Mouse (Mus musculus): ENCODE measurements around the gene Ednrb. TPM values are rescaled to one million over a fixed set of nuclear protein-coding genes. Genes with fewer than 3 reads are reported as not detected.
A peak's percentile ranks its signal among the peaks of the same experiment; 100 is the strongest.

Ednrb gene
- total and polyA plus RNA-seq, 2 experiments from 2014 or later = 92.2 to 97.4 TPM

DNA sequence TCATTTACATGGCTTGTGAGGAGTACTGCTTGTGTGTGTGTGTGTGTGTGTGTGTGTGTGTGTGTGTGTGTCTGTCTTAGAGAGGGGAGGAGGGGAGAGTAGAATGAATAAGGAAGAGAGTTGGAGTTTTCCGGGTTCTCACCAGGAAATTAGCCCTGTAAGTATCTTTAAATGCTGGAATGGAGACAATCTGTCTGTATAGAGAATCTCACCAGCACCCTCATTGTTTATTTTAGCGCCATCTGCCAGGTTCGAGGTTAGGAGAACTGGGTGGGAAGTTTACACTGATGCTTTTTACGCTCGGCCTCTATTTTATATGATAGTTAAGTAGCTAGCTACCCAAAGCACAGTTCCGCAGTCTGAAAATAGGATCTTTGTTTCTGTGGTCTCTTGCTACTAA lies 64.9 kb downstream of the Ednrb start:
- Histone ChIP-seq H3K9ac (no peak overlapping the region), H3K4me3 (ENCODE audit: low read depth, low read length) (no peak overlapping the region)

DNA sequence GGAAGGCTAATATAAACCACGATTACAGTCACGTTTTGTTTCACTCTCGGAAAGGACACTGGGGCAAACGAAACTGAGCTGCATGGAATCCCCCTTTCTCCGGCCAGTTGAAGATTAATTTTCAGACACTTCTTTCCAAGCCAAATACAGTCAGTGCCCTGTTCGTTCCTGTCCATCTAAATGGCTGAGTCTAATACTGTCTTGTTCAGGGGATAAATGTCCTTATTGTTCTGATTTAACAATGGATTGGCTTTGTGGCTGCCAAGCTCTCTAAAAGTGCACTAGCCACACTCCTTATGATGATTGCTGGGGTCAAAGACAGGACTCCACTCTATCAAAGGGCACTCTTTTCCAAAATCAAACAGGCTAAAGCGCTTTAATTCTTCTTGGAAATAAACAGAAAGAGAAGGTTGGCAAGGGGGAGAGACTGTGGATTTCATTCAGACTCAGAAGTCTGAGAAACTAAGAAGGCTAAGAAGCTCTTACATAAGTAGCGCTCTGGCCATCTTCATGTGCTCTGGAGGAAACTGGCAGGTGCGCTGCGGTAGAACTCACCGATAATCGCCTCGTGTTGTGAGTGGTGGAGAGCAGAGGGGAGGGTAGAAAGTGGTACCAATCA lies 65.6 kb downstream of the Ednrb start:
- Histone ChIP-seq H3K4me1 (ENCODE audit: insufficient read depth) (no peaks in the 10 kb centered on the region; the same call in 1 of the 2 replicates), H3K4me3 (ENCODE audit: low read depth, low read length) (peak overlapping the region; percentile 21), H3K4me2 (ENCODE audit: low read depth) (peak overlapping the region; percentile 43), H3K27me3 (ENCODE audit: insufficient read depth, low read length) (no peaks in the 10 kb centered on the region), H3K9me3 (ENCODE audit: low read length) (no peaks in the 10 kb centered on the region), H3K27ac (ENCODE audit: low read depth, low read length) (peak overlapping the region; percentile 54), H3K36me3 (ENCODE audit: insufficient read depth) (no peaks in the 10 kb centered on the region), H3K9ac (0 out of 2 replicates have a peak overlapping the region, but pooled peaks have one; percentile 10)
- WGBS = 5% methylated on average over 13 of the region's 13 CpGs
- peak; percentile 82 for ATAC-seq
- DNase-seq = peak; percentile 52
- no peak for TF ChIP-seq CTCF (IDR thresholded peaks at IDR 0.05; ENCODE audit: low read depth)

More for the DNA sequence above, 64.9 kb downstream of the Ednrb start:
- WGBS = 33% methylated on average over 6 of the region's 6 CpGs
- H3K36me3 ChIP-seq (ENCODE audit: insufficient read depth) = no peaks in the 10 kb centered on the region
- peak overlapping the region; percentile 54 for H3K27ac ChIP-seq (ENCODE audit: low read depth, low read length)
- DNase-seq = no peak
- no peaks in the 10 kb centered on the region for H3K27me3 ChIP-seq (ENCODE audit: insufficient read depth, low read length)
- peak overlapping the region; percentile 43 for H3K4me2 ChIP-seq (ENCODE audit: low read depth)
- no peaks in the 10 kb centered on the region for H3K9me3 ChIP-seq (ENCODE audit: low read length)
- ATAC-seq = peak; percentile 19; the same call in 1 of the 2 replicates
- H3K4me1 ChIP-seq (ENCODE audit: insufficient read depth) = no peaks in the 10 kb centered on the region; the same call in 1 of the 2 replicates
- TF ChIP-seq CTCF (IDR thresholded peaks at IDR 0.05; ENCODE audit: low read depth) = no peak

GRCm38 (mm10) chr14:103778009-103778431 lies 66.2 kb downstream of the Ednrb start:
- H3K36me3 ChIP-seq (ENCODE audit: insufficient read depth) = no peaks in the 10 kb centered on the region
- peak overlapping the region; percentile 72 for H3K27ac ChIP-seq (ENCODE audit: low read depth, low read length)
- H3K27me3 ChIP-seq (ENCODE audit: insufficient read depth, low read length) = no peaks in the 10 kb centered on the region
- no peaks in the 10 kb centered on the region for H3K9me3 ChIP-seq (ENCODE audit: low read length)
- no peak for TF ChIP-seq CTCF (IDR thresholded peaks at IDR 0.05; ENCODE audit: low read depth)
- WGBS = 3% methylated on average over 12 of the region's 12 CpGs
- peak overlapping the region; percentile 43 for H3K4me2 ChIP-seq (ENCODE audit: low read depth)
- peak overlapping the region; percentile 21 for H3K4me3 ChIP-seq (ENCODE audit: low read depth, low read length)
- DNase-seq (peak; percentile 65), ATAC-seq (peak; percentile 79)
- H3K9ac ChIP-seq = 0 out of 2 replicates have a peak overlapping the region, but pooled peaks have one; percentile 10
- H3K4me1 ChIP-seq (ENCODE audit: insufficient read depth) = no peaks in the 10 kb centered on the region; the same call in 1 of the 2 replicates

GRCm38 (mm10) chr14:103777386-103777785 lies 66.8 kb downstream of the Ednrb start:
- Histone ChIP-seq H3K4me3 (ENCODE audit: low read depth, low read length) (no peak overlapping the region), H3K27me3 (ENCODE audit: insufficient read depth, low read length) (no peaks in the 10 kb centered on the region), H3K36me3 (ENCODE audit: insufficient read depth) (no peaks in the 10 kb centered on the region), H3K9ac (no peak overlapping the region), H3K4me2 (ENCODE audit: low read depth) (no peak overlapping the region), H3K9me3 (ENCODE audit: low read length) (no peaks in the 10 kb centered on the region), H3K4me1 (ENCODE audit: insufficient read depth) (no peaks in the 10 kb centered on the region; the same call in 1 of the 2 replicates), H3K27ac (ENCODE audit: low read depth, low read length) (peak overlapping the region; percentile 72; the same call in 1 of the 2 replicates)
- ATAC-seq (no peak), DNase-seq (no peak)
- 33% methylated on average over 4 of the region's 4 CpGs for WGBS
- TF ChIP-seq CTCF (IDR thresholded peaks at IDR 0.05; ENCODE audit: low read depth) = no peak

DNA sequence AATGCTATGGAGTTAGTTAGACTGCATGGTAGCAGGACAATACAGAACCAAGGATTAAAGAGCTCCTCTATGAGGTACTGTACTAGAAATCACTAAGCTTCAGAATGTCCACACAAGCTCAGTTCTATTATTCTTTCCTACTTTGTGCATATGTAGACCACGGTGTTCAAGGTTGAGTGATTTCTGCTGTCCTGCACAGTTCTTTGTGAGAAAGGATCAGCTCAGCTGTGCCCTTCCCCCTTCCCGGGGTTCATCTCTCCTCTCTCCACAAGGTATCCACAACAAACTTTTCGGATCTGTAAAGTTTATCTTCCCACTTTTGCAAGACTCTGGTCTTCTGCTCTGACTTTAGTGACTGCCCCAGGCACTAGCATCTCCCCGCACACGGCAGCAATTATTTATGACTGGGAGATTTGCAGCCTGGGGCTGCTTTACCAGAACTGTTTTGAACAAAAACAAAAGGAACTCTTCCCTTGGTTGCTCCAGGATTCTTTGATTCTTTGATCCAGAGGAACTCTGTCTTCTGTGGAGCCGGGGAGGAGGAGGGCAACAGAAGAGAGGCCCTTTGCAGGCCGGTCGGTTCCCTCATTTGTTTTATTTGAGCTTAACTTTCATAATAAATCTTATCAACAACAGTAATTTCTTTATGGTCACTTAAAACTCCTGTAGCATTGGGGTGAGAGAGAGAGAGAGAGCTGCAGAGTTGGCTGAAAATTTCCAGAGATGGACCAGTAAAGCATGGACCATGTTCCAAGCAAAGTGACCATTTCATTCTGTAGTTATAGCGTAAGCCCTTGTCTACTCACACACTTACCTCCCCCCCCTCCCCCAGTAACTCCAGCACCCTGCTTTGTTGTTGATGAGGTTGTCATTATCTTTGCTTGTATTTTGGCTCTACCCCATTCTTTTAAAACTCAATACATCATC lies 74.6 kb downstream of the Ednrb start:
- Histone ChIP-seq H3K36me3 (ENCODE audit: insufficient read depth) (no peaks in the 10 kb centered on the region), H3K9me3 (ENCODE audit: low read length) (no peaks in the 10 kb centered on the region), H3K4me3 (ENCODE audit: low read depth, low read length) (no peak overlapping the region), H3K4me2 (ENCODE audit: low read depth) (no peak overlapping the region), H3K27me3 (ENCODE audit: insufficient read depth, low read length) (no peaks in the 10 kb centered on the region), H3K27ac (ENCODE audit: low read depth, low read length) (no peak overlapping the region), H3K9ac (no peak overlapping the region), H3K4me1 (ENCODE audit: insufficient read depth) (0 out of 2 replicates have a peak, but pooled peaks cover 2% of the 10 kb centered on the region)
- TF ChIP-seq CTCF (IDR thresholded peaks at IDR 0.05; ENCODE audit: low read depth) = no peak
- DNase-seq (no peak), ATAC-seq (no peak)
- WGBS = 23% methylated on average over 9 of the region's 9 CpGs

DNA sequence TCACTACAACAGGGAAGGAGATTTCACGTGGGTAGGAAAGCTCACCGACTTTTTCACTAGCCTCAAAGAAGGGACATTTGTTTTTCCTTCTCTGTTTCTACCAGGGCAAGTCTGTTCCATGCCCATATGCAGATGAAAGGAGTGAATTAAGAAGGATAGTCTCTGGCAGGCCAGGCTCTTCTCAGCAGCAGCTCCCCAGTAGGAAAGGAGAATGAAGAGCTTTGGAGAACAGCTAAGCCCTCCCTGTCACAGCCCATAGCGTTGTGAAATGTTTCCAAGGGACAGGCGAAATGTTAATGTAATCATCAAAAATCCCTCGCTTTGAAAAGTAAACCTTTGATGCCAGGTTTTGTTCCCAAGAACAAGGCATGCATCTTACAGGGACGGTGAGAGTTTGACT lies 76.7 kb downstream of the Ednrb start:
- H3K27ac ChIP-seq (ENCODE audit: low read depth, low read length) = no peak overlapping the region
- TF ChIP-seq CTCF (IDR thresholded peaks at IDR 0.05; ENCODE audit: low read depth) = no peak
- H3K4me2 ChIP-seq (ENCODE audit: low read depth) = no peak overlapping the region
- H3K36me3 ChIP-seq (ENCODE audit: insufficient read depth) = no peaks in the 10 kb centered on the region
- WGBS = 38% methylated on average over 6 of the region's 6 CpGs
- no peak overlapping the region for H3K9ac ChIP-seq
- H3K4me3 ChIP-seq (ENCODE audit: low read depth, low read length) = no peak overlapping the region
- no peaks in the 10 kb centered on the region for H3K27me3 ChIP-seq (ENCODE audit: insufficient read depth, low read length)
- 0 out of 2 replicates have a peak, but pooled peaks cover 3% of the 10 kb centered on the region for H3K4me1 ChIP-seq (ENCODE audit: insufficient read depth)
- no peaks in the 10 kb centered on the region for H3K9me3 ChIP-seq (ENCODE audit: low read length)
- DNase-seq = no peak
- no peak for ATAC-seq

Other genes starting within 250 kb of the Ednrb start
- gene Slain1, start 194.2 kb downstream of the Ednrb start, total RNA-seq (2014; rRNA removed) = 100 and 104 TPM in 2 replicates
- gene Slain1, start 194.2 kb downstream of the Ednrb start, polyA plus RNA-seq (2015; fragmentation: Nextera tagmentation; extraction: Ambion mirVana) = 42.6 and 44.2 TPM in 2 replicates